Mouse (Mus musculus) R1 (cell line): ENCODE results near the gene Nudt19.
A peak's percentile ranks its signal among the peaks of the same experiment; 100 is the strongest.
"Not testable (repeated sequence)": the region's sequence is repeated elsewhere in the genome, so short reads cannot be mapped to it uniquely, and the experiment has no call there.

ENCODE experiments used
- DNase-seq: peaks from one replicate; pipeline ENCODE4 v3.0.0-alpha.2; 2018; ENCODE audit warnings: low read depth, low spot score

Nudt19 gene

DNA sequence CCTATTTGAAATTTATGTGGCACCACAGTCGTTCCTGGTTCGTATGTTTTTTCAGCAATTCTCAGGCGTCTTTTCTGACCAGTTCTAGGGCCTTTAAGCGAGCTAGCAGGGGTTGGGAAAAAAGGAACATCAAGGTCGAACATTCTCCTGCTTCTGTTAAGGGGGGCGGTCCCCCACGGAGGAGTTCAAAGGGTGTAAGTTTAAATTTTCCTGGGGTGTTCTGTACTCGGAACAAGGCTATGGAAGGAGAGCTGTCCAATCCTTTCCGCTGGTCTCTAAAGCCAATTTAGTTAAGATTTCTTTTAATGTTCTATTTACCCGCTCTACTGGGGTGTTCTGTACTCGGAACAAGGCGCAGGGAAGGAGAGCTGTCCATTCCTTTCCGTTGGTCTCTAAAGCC lies 9.9 kb upstream of the Nudt19 start:
- DNase-seq, result not testable (repeated sequence)

DNA sequence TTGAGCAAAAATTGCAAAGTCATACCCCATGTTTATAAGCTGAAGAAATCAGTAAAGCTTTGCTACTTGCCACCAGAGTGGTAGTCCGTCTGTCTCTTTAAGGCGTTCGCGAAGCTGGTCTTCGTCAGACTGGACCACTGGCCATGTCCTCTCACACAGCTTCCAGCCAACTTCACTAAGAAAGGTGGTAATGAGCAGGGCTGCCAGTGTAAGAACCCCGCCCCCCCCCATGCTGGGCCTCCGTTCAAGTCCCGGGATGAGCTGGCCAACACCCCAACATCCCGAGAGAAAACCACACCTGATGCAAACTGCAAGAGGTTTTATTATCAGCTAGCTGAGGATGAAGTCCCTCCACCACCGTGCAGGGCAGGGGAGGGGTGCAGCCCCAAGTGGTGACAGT lies 8.8 kb upstream of the Nudt19 start:
- not testable (repeated sequence) for DNase-seq

DNA sequence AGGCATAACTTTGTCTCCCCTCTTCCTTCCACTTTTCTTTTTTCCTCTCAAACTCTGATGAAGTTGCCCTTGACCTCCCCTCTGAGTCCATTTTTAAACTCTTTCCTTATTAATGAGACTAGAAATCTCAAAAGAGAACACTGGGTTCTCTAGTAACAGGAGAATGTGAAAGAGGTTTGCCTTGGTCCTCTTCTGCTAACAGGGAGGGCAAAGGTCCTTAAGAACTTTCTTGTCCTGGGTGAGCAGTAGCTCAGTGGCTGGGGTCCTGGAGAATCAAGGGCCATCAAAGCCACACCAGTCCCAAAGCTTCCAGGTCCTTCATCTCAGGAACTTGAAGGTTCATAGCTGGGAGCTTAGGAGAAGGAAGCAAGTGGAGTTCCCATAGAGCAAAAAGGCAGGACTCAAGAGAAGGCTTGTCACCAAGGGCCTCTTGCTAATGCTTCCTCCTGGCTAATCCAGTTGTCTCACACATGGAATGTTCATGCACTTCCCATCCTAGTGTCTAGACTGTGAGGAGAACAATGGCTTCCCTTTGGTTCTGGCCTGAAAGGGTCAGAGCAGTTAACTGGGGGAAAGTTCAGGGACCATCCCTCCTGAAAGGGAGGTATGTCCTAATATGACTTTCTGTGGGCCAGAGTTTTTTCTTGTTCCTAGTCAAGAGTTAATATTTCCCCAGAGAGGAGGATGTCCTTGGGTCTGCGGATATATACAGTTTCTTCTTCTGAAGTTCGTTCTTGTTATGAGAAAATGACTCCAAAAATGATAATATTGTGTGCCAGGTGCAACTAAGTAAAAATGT lies 8.2 kb upstream of the Nudt19 start:
- no peak for DNase-seq

DNA sequence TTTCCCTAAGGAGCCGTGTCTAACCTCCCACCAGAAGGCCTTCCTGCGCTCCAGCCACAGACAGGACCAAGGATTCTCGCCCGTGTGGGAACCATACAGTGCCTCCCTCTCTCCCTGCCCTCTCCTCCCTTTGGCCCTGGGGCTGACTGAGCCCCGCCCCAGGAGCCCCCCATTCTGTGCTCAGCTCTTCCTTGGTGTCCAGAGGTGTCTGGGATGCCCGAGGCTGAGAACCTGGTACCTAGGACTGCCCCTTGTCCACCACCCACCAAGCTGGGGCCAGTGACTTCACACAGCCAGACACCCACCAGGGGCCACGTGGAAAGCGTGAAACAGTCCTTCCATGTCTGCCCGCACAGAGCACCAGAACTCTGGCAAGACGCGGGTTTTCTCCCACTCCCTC lies 7.0 kb upstream of the Nudt19 start:
- DNase-seq, result no peak

DNA sequence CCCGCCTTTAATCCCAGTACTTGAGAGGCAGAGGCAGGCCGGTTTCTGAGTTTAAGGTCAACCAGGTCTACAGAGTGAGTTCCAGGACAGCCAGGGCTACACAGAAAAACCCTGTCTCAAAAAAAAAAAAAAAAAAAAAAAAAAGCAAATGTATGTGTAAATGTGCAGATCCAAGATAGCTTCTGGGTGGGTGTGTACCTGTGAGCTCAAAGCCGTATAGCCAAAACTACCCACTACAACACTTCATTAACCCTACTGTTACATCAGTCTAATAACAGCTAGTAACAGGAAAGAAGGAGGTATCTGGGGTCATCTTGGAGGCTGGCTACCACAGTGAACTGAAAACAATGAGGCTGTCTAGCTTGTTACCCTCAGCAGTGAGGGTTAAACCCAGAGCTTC lies 3.7 kb upstream of the Nudt19 start:
- DNase-seq, result no peak

DNA sequence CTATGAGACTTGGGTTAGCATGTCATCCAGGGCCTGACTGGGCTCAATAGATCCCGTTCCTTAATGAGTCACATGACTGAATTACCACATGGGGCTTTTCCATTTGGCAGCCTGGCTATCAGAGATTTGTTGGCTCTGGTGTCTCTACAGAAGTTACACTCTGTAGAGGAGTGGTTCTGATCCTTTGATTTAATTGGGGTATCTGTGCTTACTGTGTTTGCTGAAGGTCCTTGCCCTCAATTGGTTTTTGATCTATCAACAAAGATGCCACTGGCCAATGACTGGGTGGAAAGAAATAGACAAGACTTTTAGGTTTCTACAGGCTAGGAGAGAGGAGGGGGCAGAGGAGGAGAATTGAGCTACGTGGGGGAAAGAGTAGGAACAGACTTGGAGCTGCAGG lies 2.6 kb upstream of the Nudt19 start:
- no peak for DNase-seq

DNA sequence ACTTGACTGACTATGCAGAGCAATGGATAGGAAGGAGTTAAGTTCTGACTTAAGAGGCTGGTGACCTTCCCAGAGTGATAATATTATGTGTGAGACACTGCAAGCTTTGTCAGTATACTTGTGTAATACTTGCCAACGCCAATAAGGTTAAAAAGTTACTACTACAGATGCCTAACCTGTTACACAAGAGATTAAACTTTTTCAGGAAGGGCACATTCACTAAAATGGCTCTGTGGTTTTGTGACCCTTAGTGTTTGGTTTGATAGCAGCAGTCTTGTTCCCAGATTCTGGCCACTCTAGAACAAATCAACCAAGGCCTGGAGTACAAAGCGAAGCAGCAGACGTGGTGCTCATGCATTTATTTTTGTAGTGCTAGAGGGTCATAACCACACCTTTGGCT lies 1.5 kb upstream of the Nudt19 start:
- no peak for DNase-seq

DNA sequence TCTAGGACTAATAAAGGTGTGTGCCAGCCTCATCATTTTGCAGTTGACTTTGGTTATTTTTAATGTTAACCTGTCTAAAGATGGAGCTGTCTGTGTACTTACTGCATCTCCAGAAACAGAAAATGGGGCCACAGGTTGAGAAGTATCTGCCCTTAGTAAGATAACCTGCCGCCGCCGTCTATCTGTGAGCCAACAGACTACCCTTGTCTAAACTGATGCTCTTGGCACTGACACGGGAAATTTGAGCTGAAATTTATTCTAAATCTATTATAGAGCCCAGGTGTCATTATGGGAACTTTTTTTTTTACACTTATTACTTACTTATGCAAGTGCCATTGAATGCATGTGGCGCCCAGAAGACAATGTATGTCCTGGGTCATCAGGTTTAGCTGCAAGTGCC lies 801 bp upstream of the Nudt19 start:
- DNase-seq, result no peak

DNA sequence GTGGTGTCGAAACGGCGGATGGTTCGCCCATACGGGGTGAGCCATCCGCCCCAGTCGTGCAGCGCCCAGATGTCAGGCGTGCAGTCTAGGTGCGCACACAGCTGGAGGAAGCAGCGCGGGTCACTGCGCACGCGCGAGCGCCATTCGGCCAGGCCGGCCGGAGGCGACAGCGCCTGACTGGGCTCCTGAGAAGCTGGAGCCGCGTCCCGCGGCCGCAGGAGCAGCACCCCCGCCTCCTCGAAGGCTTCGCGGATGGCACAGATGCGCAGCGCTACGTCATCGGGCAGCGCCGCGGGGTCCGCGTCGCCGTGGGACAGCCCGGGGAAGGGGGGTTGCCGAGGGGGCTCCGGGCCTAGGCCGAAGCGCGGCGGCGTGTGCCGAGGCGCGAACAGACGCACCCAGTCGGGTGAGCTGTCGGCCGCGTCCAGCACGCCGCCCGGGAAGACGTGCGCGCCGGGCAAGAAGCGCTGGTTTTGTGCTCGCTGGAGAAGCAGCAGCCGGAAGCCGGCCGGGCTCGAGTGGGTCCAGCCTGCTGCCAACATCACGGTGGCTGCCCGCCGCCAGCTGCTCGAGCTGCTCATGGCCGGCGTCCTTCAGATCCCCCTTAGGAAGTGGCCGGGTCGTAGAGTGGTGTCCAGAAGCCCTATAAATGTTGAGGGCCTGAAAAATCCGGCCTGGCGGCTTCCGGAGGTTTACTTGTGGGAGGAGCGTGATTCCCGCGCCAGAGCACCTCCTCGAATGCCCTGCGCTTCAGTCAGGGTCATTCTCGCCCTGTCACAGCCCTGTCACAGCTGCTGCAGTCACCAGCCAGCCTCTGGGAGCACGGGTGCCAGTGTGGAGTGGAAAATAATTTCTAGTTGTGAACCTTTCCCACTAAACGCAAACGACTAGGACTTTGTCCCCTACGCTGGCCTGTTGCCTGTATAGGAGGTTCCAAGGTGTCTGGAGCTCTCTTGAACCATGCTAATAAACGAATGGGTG lies 590 bp downstream of the Nudt19 start:
- peak; percentile 93 for DNase-seq

DNA sequence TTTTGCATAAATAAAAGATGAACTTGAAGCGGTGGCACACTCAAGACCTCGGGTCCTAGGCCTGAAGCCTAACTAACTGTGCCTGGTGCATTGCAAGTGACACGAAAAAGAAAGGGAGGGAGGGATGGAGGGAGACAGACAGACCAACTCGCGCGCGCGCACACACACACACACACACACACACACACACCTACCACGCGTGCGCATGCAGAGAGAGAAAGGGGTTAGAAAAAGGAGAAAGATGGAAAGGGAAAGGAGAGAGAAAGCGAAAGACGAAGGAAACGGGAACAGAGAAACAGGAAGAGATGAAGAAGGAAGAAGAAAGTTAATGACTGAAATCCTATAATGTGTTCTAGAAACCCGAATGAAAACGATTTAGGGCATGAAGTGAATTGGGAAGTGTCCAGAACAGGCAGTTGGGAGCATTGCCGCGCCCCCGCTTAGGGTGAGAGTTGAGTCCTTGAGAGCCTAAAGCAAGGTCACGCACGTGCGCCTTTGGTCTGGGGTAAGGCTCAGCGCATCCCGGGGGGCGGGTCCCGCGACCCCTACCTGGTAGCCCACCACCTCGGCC lies 1.4 kb downstream of the Nudt19 start:
- DNase-seq, result peak; percentile 86

DNA sequence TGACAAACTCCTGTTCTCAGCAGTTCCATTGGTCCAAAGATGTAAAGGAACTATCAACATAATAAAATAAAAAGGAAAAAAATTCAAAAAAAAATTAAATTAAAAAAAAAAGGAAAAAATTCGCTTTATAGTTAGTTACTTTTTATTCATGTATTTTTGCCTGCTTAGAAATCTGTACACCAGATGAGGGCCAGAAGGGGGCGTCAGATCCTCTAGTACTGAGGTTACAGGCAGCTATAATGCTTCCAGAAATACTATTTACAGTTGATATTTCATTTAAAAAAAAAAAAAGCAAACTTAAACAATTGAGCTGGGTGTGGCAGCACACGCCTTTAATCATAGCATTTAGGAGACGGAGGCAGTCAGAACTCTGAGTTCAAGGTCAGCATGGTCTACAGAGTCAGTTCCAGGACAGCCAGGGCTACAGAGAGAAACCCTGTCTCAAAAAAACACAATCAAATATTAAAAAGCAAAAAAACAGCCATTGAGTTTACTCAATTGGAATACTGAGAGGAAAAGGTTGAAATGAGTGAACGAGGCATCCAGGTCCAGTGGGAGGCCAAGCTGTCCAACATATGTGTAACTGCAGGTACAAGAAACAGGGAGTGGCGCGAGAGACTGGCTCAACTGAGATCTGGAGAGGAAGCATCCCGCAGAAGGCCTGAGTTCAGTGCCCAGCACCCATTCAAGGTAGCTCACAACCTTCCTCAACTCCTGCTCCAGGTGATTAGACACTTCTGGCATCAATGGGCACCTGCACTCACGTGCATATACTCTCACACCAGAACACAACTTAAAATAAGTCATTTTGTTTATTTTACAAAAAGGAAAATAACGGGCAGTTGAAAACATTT lies 2.1 kb downstream of the Nudt19 start:
- DNase-seq, result peak; percentile 28

DNA sequence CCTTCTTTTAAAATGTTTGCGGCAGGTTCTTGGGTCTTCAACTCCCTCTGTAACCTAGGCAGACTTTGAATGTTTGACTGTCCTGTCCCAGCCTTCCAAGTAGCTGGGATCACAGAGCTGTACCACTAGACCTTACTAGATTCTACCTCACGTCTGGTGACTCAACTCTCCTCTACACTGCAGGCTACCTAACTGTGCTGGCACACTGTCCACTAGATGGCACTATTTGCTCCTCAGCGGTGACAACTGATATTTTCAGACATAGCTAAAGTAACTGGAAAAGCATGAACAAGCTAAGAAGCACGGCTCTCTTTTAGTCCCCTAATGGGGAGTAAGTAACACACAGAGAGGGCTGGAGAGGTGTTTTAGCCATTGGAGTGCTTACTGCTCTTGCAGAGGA lies 10.2 kb downstream of the Nudt19 start:
- DNase-seq, result peak; percentile 75

DNA sequence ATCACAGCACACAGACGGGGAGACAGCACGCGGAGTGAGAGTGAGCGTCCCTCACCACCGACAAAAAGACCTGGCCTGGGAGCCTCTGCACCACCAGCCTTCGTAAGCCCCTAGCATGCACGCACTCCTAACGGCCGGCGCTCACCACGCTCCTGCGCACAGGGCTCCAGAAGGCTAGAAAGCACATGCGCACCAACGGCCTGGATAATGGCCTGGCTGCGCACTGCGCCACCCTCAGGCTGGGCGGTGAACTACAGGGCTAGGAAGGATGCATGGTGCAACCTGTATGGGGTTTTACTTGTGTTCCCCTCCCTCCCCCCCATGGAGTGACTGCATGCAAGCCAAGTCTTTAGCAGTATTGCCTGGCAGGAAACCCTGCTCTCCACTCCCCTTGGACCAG lies 18.5 kb downstream of the Nudt19 start, which contains the start of gene Tdrd12:
Gene Tdrd12 (minus strand): TSS at position 184 of the 400 bp plus-strand sequence.
- peak; percentile 90 for DNase-seq

DNA sequence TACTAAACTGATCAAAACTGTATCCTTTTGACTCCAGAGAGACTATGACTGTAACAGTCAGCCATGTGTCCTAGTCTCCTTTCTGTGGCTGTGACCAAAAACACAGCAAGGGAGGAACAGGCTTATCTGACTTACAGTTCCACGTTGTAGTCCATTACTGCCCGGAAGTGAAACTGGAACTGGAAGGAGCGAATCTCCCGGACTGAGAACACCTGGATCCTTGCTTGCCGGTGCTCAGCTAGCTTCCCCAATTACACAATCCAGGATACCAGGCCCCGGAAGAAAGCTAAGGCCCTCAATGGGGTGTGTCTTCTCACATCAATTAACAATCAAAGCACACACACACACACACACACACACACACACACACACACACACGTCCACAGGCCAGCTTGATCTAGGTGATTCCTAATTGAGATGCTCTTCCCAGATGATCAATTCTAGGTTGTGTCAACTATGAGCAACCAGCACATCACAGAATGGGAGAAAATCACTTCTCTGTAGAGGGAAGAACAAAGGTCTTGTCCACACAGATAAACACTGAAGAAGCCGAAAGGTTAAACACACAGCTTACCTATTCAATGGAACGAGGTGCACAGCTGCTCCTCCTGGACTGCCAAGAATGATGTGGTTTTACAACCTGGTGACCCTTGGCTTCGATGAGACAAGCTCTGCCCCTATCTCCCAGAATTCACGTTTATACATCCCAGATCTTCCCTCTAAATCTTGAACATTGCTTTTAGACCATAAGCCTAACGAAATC lies 20.2 kb downstream of the Nudt19 start:
- peak; percentile 12 for DNase-seq

DNA sequence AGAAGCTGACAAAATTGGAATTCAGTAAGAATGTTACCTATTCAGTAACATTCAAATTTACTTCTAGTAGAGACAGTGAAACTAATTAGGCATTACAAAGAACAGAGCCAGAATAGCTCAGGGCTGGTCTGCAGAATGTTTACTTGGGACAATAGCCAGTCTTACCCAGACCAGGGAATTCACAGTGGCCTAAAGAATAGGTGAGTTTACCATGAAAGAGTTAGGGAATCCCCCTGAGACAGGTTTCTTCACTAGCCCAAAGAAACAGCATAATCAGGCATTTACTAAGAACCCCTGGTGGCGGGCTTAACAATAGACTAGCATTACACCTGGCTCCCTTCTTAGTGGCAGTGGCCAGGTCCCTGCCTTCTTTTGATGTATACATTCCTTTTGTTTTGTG lies 25.6 kb downstream of the Nudt19 start:
- DNase-seq, result peak; percentile 99

DNA sequence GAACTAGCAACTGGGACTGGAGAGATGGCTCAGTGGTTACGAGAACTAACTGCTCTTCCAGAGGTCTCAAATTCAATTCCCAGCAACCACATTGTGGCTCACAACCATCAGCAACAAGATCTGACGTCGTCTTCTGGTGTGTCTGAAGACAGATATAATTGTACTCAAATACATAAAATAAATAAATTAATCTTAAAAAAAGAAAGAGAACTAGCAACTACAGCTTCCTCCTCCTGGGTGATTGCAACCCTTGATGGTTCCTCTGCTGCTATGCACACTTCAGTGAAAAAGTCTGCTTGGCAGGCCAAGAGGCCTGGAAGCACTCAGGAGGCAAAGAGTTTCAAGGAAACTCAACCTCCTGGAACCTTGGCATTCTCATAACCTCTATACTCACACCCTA lies 26.1 kb downstream of the Nudt19 start:
- DNase-seq, result peak; percentile 53

DNA sequence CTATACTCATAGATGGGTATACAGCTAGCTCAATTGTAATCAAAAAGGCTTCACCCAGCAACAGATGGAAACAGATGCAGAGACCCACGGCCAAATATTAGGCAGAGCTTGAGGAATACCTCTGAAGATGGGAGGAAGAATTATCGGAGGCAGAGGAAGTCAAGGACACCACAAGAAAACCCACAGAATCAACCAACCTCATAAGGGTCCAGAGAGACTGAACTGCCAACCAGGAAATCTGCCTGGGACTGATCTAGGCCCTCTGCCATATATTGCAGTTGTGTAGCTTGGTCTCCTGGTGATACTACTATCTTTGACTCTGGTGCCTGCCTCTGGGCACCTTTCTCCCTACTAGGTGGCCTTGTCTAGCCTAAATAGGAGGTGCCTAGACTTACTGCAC lies 29.3 kb downstream of the Nudt19 start:
- DNase-seq, result no peak

DNA sequence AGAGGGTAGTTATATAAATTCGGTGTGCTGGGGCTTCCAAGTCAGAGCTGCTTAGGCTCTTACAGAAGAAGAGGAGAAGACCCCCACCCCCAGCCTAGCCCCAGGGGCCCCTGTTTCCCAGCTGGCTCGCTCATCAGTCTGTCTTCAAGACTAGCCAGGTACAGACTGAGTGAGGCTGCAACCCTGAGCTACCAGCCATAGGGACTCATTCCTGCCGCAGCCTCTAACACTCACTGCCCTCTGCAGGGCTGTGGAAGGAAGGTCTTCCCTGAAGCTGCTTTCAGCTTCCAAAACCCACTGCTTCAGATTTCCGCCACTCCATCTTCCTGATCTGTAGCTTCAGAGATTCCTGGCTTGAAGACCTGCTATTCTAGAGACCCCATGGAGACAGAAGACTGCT lies 54.1 kb downstream of the Nudt19 start:
- peak; percentile 32 for DNase-seq

DNA sequence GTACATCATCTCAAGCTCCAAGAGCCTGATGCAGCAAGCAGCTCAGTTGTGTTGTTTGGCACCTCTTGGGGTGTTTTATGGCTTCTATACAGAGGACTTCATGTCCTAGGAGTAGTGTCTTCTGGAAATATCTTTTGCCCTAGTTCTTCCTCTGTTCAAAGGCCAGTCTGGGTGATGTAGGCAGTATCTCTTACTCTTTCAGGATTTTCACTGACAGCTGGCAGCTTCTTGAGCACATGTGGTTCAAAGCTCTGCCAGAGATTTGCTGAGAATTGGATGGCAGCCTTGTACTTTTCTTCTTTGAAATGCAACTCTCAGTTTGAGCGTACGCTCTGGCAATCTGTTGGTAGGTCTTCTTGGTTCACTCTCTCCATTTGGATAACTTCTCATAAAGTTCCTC lies 58.6 kb downstream of the Nudt19 start:
- DNase-seq, result no peak
